Mouse (Mus musculus) MEL (cell line): Measurements from ENCODE around the gene Cdc42bpb. TPM values are rescaled to one million over a fixed set of nuclear protein-coding genes. Genes with fewer than 3 reads are reported as not detected.

Experiments used
- DNase-seq: peaks from one replicate; pipeline ENCODE4 v3.0.0; 2011; ENCODE audit warnings: low read depth, low spot score
- H3K27ac ChIP-seq: 2 replicates; pipeline ENCODE4 v1.5.1; 2012; ENCODE audit warnings: low read depth, mild to moderate bottlenecking, control low read depth, low read length, moderate library complexity; ENCODE audit not compliant: control insufficient read depth
- H3K27me3 ChIP-seq, 2 experiments: fragments of 150-350 bp in 1 of 2; sonication (generic) in 1 of 2; 2 replicates each; pipeline ENCODE4 v1.6.1; 2012; ENCODE audit warnings: low read length in 2 of 2, mild to moderate bottlenecking in 2 of 2, improper control_type of control experiment in 1 of 2, moderate library complexity in 1 of 2; ENCODE audit not compliant: insufficient read depth in 2 of 2, control insufficient read depth in 1 of 2
- H3K36me3 ChIP-seq, 2 experiments: 2 replicates each; pipeline ENCODE4 v1.6.1; 2012 to 2014; ENCODE audit warnings: low read length in 2 of 2, improper control_type of control experiment in 1 of 2, inconsistent platforms in 1 of 2, mild to moderate bottlenecking in 1 of 2; ENCODE audit not compliant: insufficient read depth in 2 of 2, control insufficient read depth in 1 of 2
- H3K4me1 ChIP-seq, 2 experiments: fragments of 150-350 bp in 1 of 2; sonication (generic) in 1 of 2; 2 replicates each; pipeline ENCODE4 v1.6.1; 2012; ENCODE audit warnings: low read length in 2 of 2, improper control_type of control experiment in 1 of 2, mild to moderate bottlenecking in 1 of 2; ENCODE audit not compliant: insufficient read depth in 2 of 2, control insufficient read depth in 1 of 2
- H3K4me3 ChIP-seq, 2 experiments: fragments of 150-350 bp in 1 of 2; sonication (generic) in 1 of 2; 2 replicates each; pipeline ENCODE4 v1.5.1; 2012; ENCODE audit warnings: low read depth in 2 of 2, low read length in 2 of 2, mild to moderate bottlenecking in 2 of 2, moderate library complexity in 2 of 2, control low read depth in 1 of 2, improper control_type of control experiment in 1 of 2; ENCODE audit not compliant: control insufficient read depth in 1 of 2, insufficient read depth in 1 of 2
- H3K79me2 ChIP-seq: 2 replicates; pipeline ENCODE4 v1.6.1; 2012; ENCODE audit warnings: mild to moderate bottlenecking, low read length, moderate library complexity; ENCODE audit not compliant: control insufficient read depth, poor library complexity, insufficient read depth
- H3K9ac ChIP-seq: 2 replicates; pipeline ENCODE4 v1.6.1; 2012; ENCODE audit warnings: low read depth, mild to moderate bottlenecking, control low read depth, low read length, moderate library complexity; ENCODE audit not compliant: control insufficient read depth, poor library complexity, severe bottlenecking
- H3K9me3 ChIP-seq: fragments of 150-350 bp; sonication (generic); replicated peaks from 2 replicates; pipeline ENCODE4 v1.6.1; 2012; ENCODE audit warnings: mild to moderate bottlenecking, low read length, improper control_type of control experiment, moderate library complexity; ENCODE audit not compliant: insufficient read depth
- CHD1 ChIP-seq: IDR thresholded peaks from 2 replicates; pipeline ENCODE4 v1.6.1; 2012; ENCODE audit warnings: low read depth, mild to moderate bottlenecking, inconsistent platforms, low read length, improper control_type of control experiment
- E2F4 ChIP-seq: IDR thresholded peaks from 2 replicates; pipeline ENCODE4 v1.6.1; 2011; ENCODE audit warnings: low read depth, low read length, improper control_type of control experiment, borderline replicate concordance
- ELF1 ChIP-seq: IDR thresholded peaks from 2 replicates; pipeline ENCODE4 v1.6.1; 2014; ENCODE audit warnings: low read depth, mild to moderate bottlenecking, inconsistent platforms, low read length, improper control_type of control experiment, moderate library complexity
- GATA1 ChIP-seq: IDR thresholded peaks from 2 replicates; pipeline ENCODE4 v1.6.1; 2011; ENCODE audit warnings: low read depth, low read length, improper control_type of control experiment
- HCFC1 ChIP-seq: IDR thresholded peaks from 2 replicates; pipeline ENCODE4 v1.6.1; 2012; ENCODE audit warnings: low read depth, mild to moderate bottlenecking, inconsistent platforms, low read length, improper control_type of control experiment, moderate library complexity
- KAT2A ChIP-seq: conservative IDR thresholded peaks from 2 replicates; pipeline ENCODE4 v1.6.1; 2012; ENCODE audit warnings: low read depth, low read length, improper control_type of control experiment, inconsistent platforms
- MAX ChIP-seq: IDR thresholded peaks from 2 replicates; pipeline ENCODE4 v1.6.1; 2011; ENCODE audit warnings: low read length, improper control_type of control experiment
- MEF2A ChIP-seq: IDR thresholded peaks from 2 replicates; pipeline ENCODE4 v1.6.1; 2014; ENCODE audit warnings: low read depth, mild to moderate bottlenecking, inconsistent platforms, low read length, improper control_type of control experiment; ENCODE audit not compliant: poor library complexity, insufficient replicate concordance, severe bottlenecking; ENCODE audit errors: extremely low read depth
- MYB ChIP-seq: IDR thresholded peaks from 2 replicates; pipeline ENCODE4 v1.6.1; 2011; ENCODE audit warnings: mild to moderate bottlenecking, low read depth, low read length, improper control_type of control experiment
- MYC ChIP-seq: IDR thresholded peaks from 2 replicates; pipeline ENCODE4 v1.6.1; 2011; ENCODE audit warnings: low read depth, mild to moderate bottlenecking, low read length, improper control_type of control experiment, moderate library complexity
- NELFE ChIP-seq: IDR thresholded peaks from 2 replicates; pipeline ENCODE4 v1.6.1; 2011; ENCODE audit warnings: low read depth, low read length, improper control_type of control experiment
- NRF1 ChIP-seq: IDR thresholded peaks from 2 replicates; pipeline ENCODE4 v1.6.1; 2014; ENCODE audit warnings: low read depth, mild to moderate bottlenecking, inconsistent platforms, low read length, improper control_type of control experiment, moderate library complexity; ENCODE audit not compliant: poor library complexity, insufficient read depth, severe bottlenecking
- POLR2A ChIP-seq, 2 experiments: IDR thresholded peaks; 2 replicates each; pipeline ENCODE4 v1.6.1; 2011 to 2012; ENCODE audit warnings: low read length in 2 of 2, mild to moderate bottlenecking in 2 of 2, control low read depth in 1 of 2, improper control_type of control experiment in 1 of 2, low read depth in 1 of 2, moderate library complexity in 1 of 2; ENCODE audit not compliant: control insufficient read depth in 1 of 2, insufficient read depth in 1 of 2, poor library complexity in 1 of 2
- POLR2AphosphoS2 ChIP-seq: IDR thresholded peaks from 2 replicates; pipeline ENCODE4 v1.6.1; 2011; ENCODE audit warnings: low read length, improper control_type of control experiment
- POLR2AphosphoS5 ChIP-seq: IDR thresholded peaks from 2 replicates; pipeline ENCODE4 v1.6.1; 2012; ENCODE audit warnings: low read depth, borderline replicate concordance, mild to moderate bottlenecking, inconsistent platforms, low read length, moderate library complexity, mixed read lengths
- RAD21 ChIP-seq: IDR thresholded peaks from 2 replicates; pipeline ENCODE4 v1.6.1; 2011; ENCODE audit warnings: mild to moderate bottlenecking, low read depth, low read length, improper control_type of control experiment
- SIN3A ChIP-seq: IDR thresholded peaks from 2 replicates; pipeline ENCODE4 v1.6.1; 2012; ENCODE audit warnings: low read length, improper control_type of control experiment, inconsistent platforms
- SMC3 ChIP-seq: IDR thresholded peaks from 2 replicates; pipeline ENCODE4 v1.6.1; 2011; ENCODE audit warnings: low read depth, low read length, improper control_type of control experiment
- TAL1 ChIP-seq: IDR thresholded peaks from 2 replicates; pipeline ENCODE4 v1.6.1; 2012; ENCODE audit warnings: mild to moderate bottlenecking, inconsistent platforms, low read length, moderate library complexity, mixed read lengths
- UBTF ChIP-seq: IDR thresholded peaks from 2 replicates; pipeline ENCODE4 v1.6.1; 2012; ENCODE audit warnings: low read depth, mild to moderate bottlenecking, inconsistent platforms, low read length, improper control_type of control experiment, moderate library complexity, borderline replicate concordance; ENCODE audit not compliant: insufficient read depth
- USF2 ChIP-seq, 2 experiments: IDR thresholded peaks; 2 replicates each; pipeline ENCODE4 v1.6.1; 2011 to 2012; ENCODE audit warnings: improper control_type of control experiment in 2 of 2, low read length in 2 of 2, borderline replicate concordance in 1 of 2, inconsistent platforms in 1 of 2, low read depth in 1 of 2, mild to moderate bottlenecking in 1 of 2; ENCODE audit not compliant: insufficient read depth in 1 of 2
- ZC3H11A ChIP-seq: IDR thresholded peaks from 2 replicates; pipeline ENCODE4 v1.6.1; 2012; ENCODE audit warnings: low read depth, mild to moderate bottlenecking, inconsistent platforms, low read length, improper control_type of control experiment
- ZMIZ1 ChIP-seq: IDR thresholded peaks from 2 replicates; pipeline ENCODE4 v1.6.1; 2012; ENCODE audit warnings: low read depth, mild to moderate bottlenecking, inconsistent platforms, low read length, improper control_type of control experiment, moderate library complexity
- ZNF384 ChIP-seq: IDR thresholded peaks from 2 replicates; pipeline ENCODE4 v1.6.1; 2012; ENCODE audit warnings: low read depth, mild to moderate bottlenecking, inconsistent platforms, low read length, improper control_type of control experiment
- polyA plus RNA-seq, 2 experiments: library from polyadenylated mRNA; stranded (reverse) in 1 of 2; unstranded in 1 of 2; fragments of >175 nt in 1 of 2; fragments of >200 nt in 1 of 2; gene quantifications; 2 replicates each; pipeline versions ENCODE4 v1.2.1 to v1.2.4; 2012; ENCODE audit warnings: low replicate concordance in 2 of 2, low read depth in 1 of 2; ENCODE audit not compliant: insufficient read length in 2 of 2, insufficient read depth in 1 of 2, missing spikeins in 1 of 2
- total RNA-seq: library from RNA; depleted of rRNA; stranded (reverse); fragments of 300-350 nt; gene quantifications from 2 replicates; pipeline ENCODE4 v1.2.3, GENCODE M21; 2012

Cdc42bpb gene
- total and polyA plus RNA-seq, 3 experiments: not detected

DNA sequence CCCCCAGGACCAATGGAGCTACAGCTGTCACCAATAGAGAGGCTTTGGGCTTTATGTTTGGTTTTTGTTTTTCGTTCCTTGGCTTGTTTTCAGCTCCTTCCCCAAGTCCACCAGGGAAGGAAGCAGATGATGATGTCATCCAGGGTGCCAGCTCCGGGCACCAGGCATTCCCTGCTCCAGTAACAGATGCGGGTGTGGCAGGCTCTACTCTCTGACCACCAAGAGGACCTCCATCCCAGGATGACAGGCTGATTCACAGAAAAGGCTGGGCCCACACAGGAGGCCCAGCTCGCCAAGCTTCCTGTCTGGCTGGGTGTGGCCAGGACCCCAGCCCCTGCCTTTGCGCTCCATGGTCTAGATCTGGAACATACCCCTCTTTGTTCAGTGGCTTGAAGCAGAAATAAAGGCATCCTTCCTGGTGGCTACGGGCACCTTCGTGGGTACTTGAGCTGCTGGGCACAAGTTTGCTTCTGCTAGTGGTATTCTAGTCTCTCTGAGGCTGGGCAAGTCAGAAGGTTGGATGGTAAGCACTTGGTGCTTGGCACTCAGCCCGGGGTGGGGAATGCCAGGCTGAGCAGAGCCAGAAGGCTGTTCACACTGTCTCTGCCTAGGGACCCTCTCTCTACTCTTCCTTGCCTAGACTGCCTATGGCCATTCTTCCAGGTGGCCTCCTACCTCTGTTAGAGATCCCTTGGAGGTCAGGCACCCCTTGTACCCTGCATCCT is 34.3 kb upstream of the Cdc42bpb start:
- no peaks in the 10 kb centered on the region for H3K4me1 ChIP-seq
- H3K27me3 ChIP-seq: peaks cover 0 to 4% of the 10 kb centered on the region in 2 experiments; a peak in 2 of 4 replicates
- no peaks in the 10 kb centered on the region for H3K79me2 ChIP-seq
- DNase-seq: no peak
- H3K9me3 ChIP-seq: no peaks in the 10 kb centered on the region
- H3K4me3 ChIP-seq: no peak overlapping the region
- TF ChIP-seq NRF1 (no peak), HCFC1 (no peak), ELF1 (no peak), MYB (no peak), ZC3H11A (no peak), GATA1 (no peak), UBTF (no peak), SIN3A (no peak), ZNF384 (no peak), E2F4 (no peak), MYC (no peak), POLR2A (IDR thresholded peaks at IDR 0.05; ENCODE audit: control insufficient read depth in 1 of 2, insufficient read depth in 1 of 2, low read depth in 1 of 2, low read length in 2 of 2, poor library complexity in 1 of 2) (no peak), POLR2AphosphoS2 (no peak), MAX (no peak)
- TF ChIP-seq, all 39 proteins: peak for 0
- Histone ChIP-seq H3K9ac (no peak overlapping the region), H3K27ac (no peak overlapping the region), H3K36me3 (no peaks in the 10 kb centered on the region)

DNA sequence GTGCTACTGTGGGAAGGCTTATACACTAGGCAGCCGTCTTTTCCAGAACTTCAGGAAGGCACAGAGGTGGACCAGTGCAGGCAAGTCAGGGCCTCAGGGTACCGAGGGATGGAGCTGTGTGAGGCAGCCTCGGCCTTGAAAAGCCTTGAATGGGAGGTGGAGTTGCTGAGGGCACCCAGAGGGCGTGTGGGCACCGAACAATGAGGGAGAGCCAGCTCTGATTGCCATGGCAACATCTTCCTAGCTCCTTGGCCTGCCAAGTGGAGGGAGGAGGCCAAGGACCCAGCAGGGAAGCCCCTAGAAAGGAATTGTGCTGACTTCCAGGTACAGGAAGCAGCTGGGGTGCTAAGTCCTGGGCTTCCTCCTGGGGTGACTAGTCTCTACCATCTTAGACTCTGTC is 32.1 kb upstream of the Cdc42bpb start:
- TF ChIP-seq CHD1 (no peak), MEF2A (no peak), GATA1 (no peak), NRF1 (no peak), ELF1 (no peak), E2F4 (no peak), POLR2A (IDR thresholded peaks at IDR 0.05; ENCODE audit: control insufficient read depth in 1 of 2, insufficient read depth in 1 of 2, low read depth in 1 of 2, low read length in 2 of 2, poor library complexity in 1 of 2) (no peak), TAL1 (no peak), SIN3A (no peak), KAT2A (no peak), MAX (no peak), POLR2AphosphoS5 (no peak), USF2 (IDR thresholded peaks at IDR 0.05; ENCODE audit: borderline replicate concordance in 1 of 2, insufficient read depth in 1 of 2, low read depth in 1 of 2, low read length in 2 of 2) (no peak), HCFC1 (no peak), RAD21 (no peak), MYB (no peak), SMC3 (no peak), ZMIZ1 (no peak), NELFE (no peak)
- no peak overlapping the region for H3K27ac ChIP-seq
- H3K4me3 ChIP-seq: no peak overlapping the region
- H3K9me3 ChIP-seq: no peaks in the 10 kb centered on the region
- H3K27me3 ChIP-seq: peaks cover 0 to 4% of the 10 kb centered on the region in 2 experiments; a peak in 2 of 4 replicates
- no peaks in the 10 kb centered on the region for H3K36me3 ChIP-seq
- no peaks in the 10 kb centered on the region for H3K4me1 ChIP-seq
- no peak for DNase-seq
- H3K79me2 ChIP-seq: no peaks in the 10 kb centered on the region
- H3K9ac ChIP-seq: no peak overlapping the region
